Mouse (Mus musculus) cerebral cortex, adult 2 months (tissue): ENCODE results near the gene Dhfr.

ENCODE experiments used
- WGBS: fragments of 180-500 bp; shearing (Covaris S2); methylation state at CpG from one replicate; pipeline ENCODE4 v1.1.7; 2018; 5-methylcytosine and 5-hydroxymethylcytosine counted together

Gene Dhfr

GRCm38 (mm10) chr13:92354456-92355271 lies at the start of gene Dhfr, which contains the start of gene Msh3:
Gene Dhfr (plus strand): TSS chr13:92354726.
Gene Msh3 (minus strand): TSS chr13:92355003.
- WGBS: under 1% methylated on average over 76 of the region's 76 CpGs

- WGBS: 99% methylated on average over 11 of the region's 11 CpGs
Observed at GRCm38 (mm10) chr13:92305680-92306079, 48.8 kb upstream of the Dhfr start, which contains the start of gene Gm20379. Gene Gm20379 (plus strand): TSS chr13:92305980.

GRCm38 (mm10) chr13:92314613-92315012 lies 39.9 kb upstream of the Dhfr start:
- WGBS: 65% methylated on average over 5 of the region's 5 CpGs

GRCm38 (mm10) chr13:92320770-92321169 lies 33.8 kb upstream of the Dhfr start:
- WGBS: 83% methylated on average over 5 of the region's 5 CpGs

GRCm38 (mm10) chr13:92326030-92326429 lies 28.5 kb upstream of the Dhfr start:
- 56% methylated on average over 5 of the region's 5 CpGs for WGBS

- WGBS: 74% methylated on average over 2 of the region's 2 CpGs
Observed at GRCm38 (mm10) chr13:92328000-92328399, 26.5 kb upstream of the Dhfr start.

- WGBS: 89% methylated on average over 3 of the region's 3 CpGs
Observed at GRCm38 (mm10) chr13:92330621-92331020, 23.9 kb upstream of the Dhfr start.

GRCm38 (mm10) chr13:92332103-92332879 lies 22.2 kb upstream of the Dhfr start:
- 88% methylated on average over 15 of the region's 15 CpGs for WGBS

- 69% methylated on average over 1 of the region's 1 CpGs for WGBS
Observed at GRCm38 (mm10) chr13:92336857-92337256, 17.7 kb upstream of the Dhfr start.

GRCm38 (mm10) chr13:92337773-92338462 lies 16.6 kb upstream of the Dhfr start:
- 56% methylated on average over 6 of the region's 6 CpGs for WGBS

GRCm38 (mm10) chr13:92339787-92340186 lies 14.7 kb upstream of the Dhfr start:
- WGBS: 95% methylated on average over 3 of the region's 3 CpGs

- 94% methylated on average over 8 of the region's 8 CpGs for WGBS
Observed at GRCm38 (mm10) chr13:92344033-92344432, 10.5 kb upstream of the Dhfr start.

- WGBS: 70% methylated on average over 5 of the region's 5 CpGs
Observed at GRCm38 (mm10) chr13:92346338-92346737, 8.2 kb upstream of the Dhfr start.

GRCm38 (mm10) chr13:92351100-92351499 lies 3.4 kb upstream of the Dhfr start:
- WGBS: 66% methylated on average over 6 of the region's 6 CpGs

GRCm38 (mm10) chr13:92353956-92354355 lies 570 bp upstream of the Dhfr start:
- 3% methylated on average over 4 of the region's 4 CpGs for WGBS

- WGBS: under 1% methylated on average over 24 of the region's 24 CpGs
Observed at GRCm38 (mm10) chr13:92355272-92355643, 732 bp downstream of the Dhfr start.

- WGBS: 77% methylated on average over 7 of the region's 7 CpGs
Observed at GRCm38 (mm10) chr13:92356376-92356775, 1.9 kb downstream of the Dhfr start.

- WGBS: 46% methylated on average over 2 of the region's 2 CpGs
Observed at GRCm38 (mm10) chr13:92357644-92358043, 3.1 kb downstream of the Dhfr start.

- WGBS: 95% methylated on average over 2 of the region's 2 CpGs
Observed at GRCm38 (mm10) chr13:92361609-92362008, 7.1 kb downstream of the Dhfr start.

- 56% methylated on average over 4 of the region's 4 CpGs for WGBS
Observed at GRCm38 (mm10) chr13:92365312-92365711, 10.8 kb downstream of the Dhfr start.

GRCm38 (mm10) chr13:92370811-92371210 lies 16.3 kb downstream of the Dhfr start:
- 94% methylated on average over 3 of the region's 3 CpGs for WGBS

GRCm38 (mm10) chr13:92371466-92371865 lies 16.9 kb downstream of the Dhfr start:
- 98% methylated on average over 6 of the region's 6 CpGs for WGBS
